Mouse (Mus musculus): ENCODE results near the gene Ptch2.

DNA sequence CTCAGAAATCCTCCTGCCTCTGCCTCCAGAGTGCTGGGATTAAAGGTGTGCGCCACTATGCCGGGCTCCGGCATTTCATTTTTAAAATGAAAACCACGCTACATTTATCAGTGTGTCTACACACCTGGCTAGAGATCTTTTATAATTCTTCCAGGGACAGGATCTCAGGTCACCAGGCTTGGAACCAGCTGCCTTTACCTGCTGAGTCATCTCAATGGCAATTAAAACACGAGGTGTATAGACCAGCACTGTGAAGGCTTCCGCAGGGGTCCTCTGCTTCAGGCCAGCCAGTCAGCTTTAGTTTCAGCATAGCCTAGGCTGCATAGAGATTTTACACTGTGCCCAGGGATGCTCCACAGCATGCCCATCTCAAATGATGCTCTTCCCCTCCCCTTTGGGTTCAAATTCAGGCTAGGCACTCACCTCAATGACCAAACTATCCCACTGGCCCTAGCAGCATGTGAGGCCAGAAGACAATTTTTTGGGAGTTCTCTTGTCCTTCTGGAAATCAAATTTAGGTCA lies 54.4 kb downstream of the Ptch2 start:
- no peak for TF ChIP-seq FLI1 (IDR thresholded peaks at IDR 0.05; ENCODE audit: low read length)
- no peak for TF ChIP-seq GATA1 (IDR thresholded peaks at IDR 0.05; ENCODE audit: borderline replicate concordance, low read length)

Measured in megakaryocyte, embryonic 14.5 days (primary cell).